10 mouse cellular contexts compared by ENCODE assay signal in genomic region chr16:33917390-33917789, GRCm38 (mm10). TPM values are rescaled to one million over a fixed set of nuclear protein-coding genes. Genes with fewer than 3 reads are reported as not detected.
DNase-seq lines count a peak whose midpoint lies in the region; ATAC-seq and TF ChIP-seq lines count a peak whose summit lies in the region.
"Had no signal": no experiment of that assay in that cellular context is flagged by ENCODE, and none has a peak within 500 bp of the region (broad histone marks: within the 10 kb centered on the region; RNA-seq: fewer than 3 reads in every experiment).

No protein-coding gene starts in this region.

- peaks cover 55% of the 10 kb centered on the region for H3K4me1 ChIP-seq in kidney, embryonic 15.5 days

- no peak for ATAC-seq in kidney, embryonic 15.5 days (replicated peaks; ENCODE audit: low FRiP score)

- H3K9ac ChIP-seq in kidney, embryonic 15.5 days = no peak overlapping the region
- H3K9ac ChIP-seq: liver, embryonic 14.5 days had no signal

- TF ChIP-seq POLR2A in brain, embryonic 14.5 days (IDR thresholded peaks at IDR 0.05; ENCODE audit: borderline replicate concordance, extremely low read depth, insufficient read depth, insufficient read length, poor library complexity, severe bottlenecking) = no peak

- no peaks in the 10 kb centered on the region for H3K27me3 ChIP-seq in kidney, embryonic 15.5 days

- H3K4me2 ChIP-seq in kidney, embryonic 15.5 days = no peak overlapping the region

- H3K36me3 ChIP-seq in kidney, embryonic 15.5 days = peaks cover 13% of the 10 kb centered on the region; the same call in 1 of the 2 replicates

- DNase-seq in kidney, adult 18-20 months = no peak
- DNase-seq in 3T3-L1 (ENCODE audit: low read depth, low spot score) = peak; percentile 43
- DNase-seq in brain, embryonic 14.5 days (ENCODE audit: low read depth) = peak; percentile 30
- DNase-seq in kidney, postnatal 4 days = peak; percentile 29 to 42
- DNase-seq in urinary bladder, postnatal 25 days (ENCODE audit: low spot score) = no peak
- no peak for DNase-seq in spleen, postnatal 14 days (ENCODE audit: low spot score in 2 of 2)
- no peak for DNase-seq in adrenal gland, postnatal 4 days (ENCODE audit: low spot score in 2 of 2)
- DNase-seq: thymus, postnatal 25 days had no signal

- no peaks in the 10 kb centered on the region for H3K9me3 ChIP-seq in kidney, embryonic 15.5 days (replicated peaks)

- peak overlapping the region; percentile 78 for H3K27ac ChIP-seq in kidney, embryonic 15.5 days
- H3K27ac ChIP-seq: liver, embryonic 14.5 days had no signal

- no peak for TF ChIP-seq CTCF in brain, embryonic 14.5 days (IDR thresholded peaks at IDR 0.05; ENCODE audit: borderline replicate concordance, extremely low read depth, insufficient read depth, insufficient read length)

- no peak overlapping the region for H3K4me3 ChIP-seq in kidney, embryonic 15.5 days (replicated peaks)

- 50% methylated on average over 5 of the region's 5 CpGs for WGBS in kidney, embryonic 15.5 days

RNA-seq across cellular contexts. Expression of gene Umps, which starts 49.4 kb away (rescaled TPM):
- 62.5 and 63.6 TPM in 2 replicates for polyA plus RNA-seq in kidney, embryonic 15.5 days (2015; fragmentation: Nextera tagmentation; extraction: Ambion mirVana)
- 17.6 and 18.8 TPM in 2 replicates for polyA plus RNA-seq in brain, embryonic 14.5 days (2012; rRNA removed)
- 10 to 100 TPM; 42.2 to 45.0 TPM for total RNA-seq in adrenal gland, postnatal 4 days (2021)

Comparison
In these comparisons a context has a peak if more than half of its experiments do, and no peak if none do; other contexts are left out.
1. DNase-seq: peak in 3T3-L1 (single experiment), brain, embryonic 14.5 days (single experiment) and kidney, postnatal 4 days (2 of 2); none in kidney, adult 18-20 months (single experiment), urinary bladder, postnatal 25 days (single experiment), spleen, postnatal 14 days (0 of 2) and adrenal gland, postnatal 4 days (0 of 2).